Mouse (Mus musculus) lung, postnatal 0 days (tissue): ENCODE results near the gene Cd6. TPM values are rescaled to one million over a fixed set of nuclear protein-coding genes. Genes with fewer than 3 reads are reported as not detected.

Experiments used
- ATAC-seq: fragments of 200-750 bp; cut with Nextera tagmentation; 2 replicates; pipeline ENCODE4 v1.8.0; 2017; ENCODE audit warnings: moderate library complexity
- DNase-seq: peaks from one replicate; pipeline ENCODE4 v3.0.0-alpha.2; 2016; ENCODE audit warnings: low spot score
- H3K27ac ChIP-seq: fragments of 300-500 bp; sonication (generic); 2 replicates; pipeline ENCODE4 v1.5.1; 2014; ENCODE audit warnings: antibody characterized with exemption, mild to moderate bottlenecking, low read length, mixed read lengths
- H3K27me3 ChIP-seq: fragments of 300-500 bp; sonication (generic); replicated peaks from 2 replicates; pipeline ENCODE4 v1.6.1; 2014; ENCODE audit warnings: low read length, mixed read lengths; ENCODE audit not compliant: insufficient read depth
- H3K36me3 ChIP-seq: fragments of 300-500 bp; sonication (generic); 2 replicates; pipeline ENCODE4 v1.6.1; 2014; ENCODE audit warnings: low read length, mixed read lengths; ENCODE audit not compliant: insufficient read depth
- H3K4me1 ChIP-seq: fragments of 300-500 bp; sonication (generic); 2 replicates; pipeline ENCODE4 v1.6.1; 2014; ENCODE audit warnings: antibody characterized with exemption, low read depth, low read length, mixed read lengths; ENCODE audit not compliant: insufficient read depth
- H3K4me2 ChIP-seq: fragments of 300-500 bp; sonication (generic); replicated peaks from 2 replicates; pipeline ENCODE4 v1.6.1; 2014; ENCODE audit warnings: low read depth, mild to moderate bottlenecking, low read length, moderate library complexity, mixed read lengths
- H3K4me3 ChIP-seq: fragments of 300-500 bp; sonication (generic); 2 replicates; pipeline ENCODE4 v1.5.1; 2014; ENCODE audit warnings: low read depth, low read length
- H3K9ac ChIP-seq: fragments of 300-500 bp; sonication (generic); replicated peaks from 2 replicates; pipeline ENCODE4 v1.6.1; 2014; ENCODE audit warnings: low read depth, mild to moderate bottlenecking
- H3K9me3 ChIP-seq: fragments of 300-500 bp; sonication (generic); 2 replicates; pipeline ENCODE4 v1.6.1; 2016; ENCODE audit warnings: low read length, mixed read lengths
- CTCF ChIP-seq: IDR thresholded peaks from 2 replicates; pipeline ENCODE4 v1.5.1; 2016; ENCODE audit warnings: antibody characterized with exemption, mild to moderate bottlenecking
- EP300 ChIP-seq: IDR thresholded peaks from 2 replicates; pipeline ENCODE4 v1.6.1; 2016; ENCODE audit warnings: antibody characterized with exemption, mild to moderate bottlenecking, control low read depth
- WGBS: fragments of 180-500 bp; shearing (Covaris S2); extraction: QIAGEN DNeasy Blood & Tissue Kit; methylation state at CpG from one replicate; pipeline ENCODE4 v1.1.7; 2014; 5-methylcytosine and 5-hydroxymethylcytosine counted together
- polyA plus RNA-seq: library from polyadenylated mRNA; unstranded; fragments of >200 nt; fragmentation: Nextera tagmentation; extraction: Ambion mirVana; gene quantifications from 2 replicates; pipeline ENCODE4 v1.2.1, GENCODE M21; 2015

Gene Cd6
- polyA plus RNA-seq, 1 experiment from 2014 or later = not detected

GRCm38 (mm10) chr19:10808524-10809233 is 21.2 kb downstream of the Cd6 start:
- no peaks in the 10 kb centered on the region for H3K36me3 ChIP-seq
- H3K9me3 ChIP-seq = no peaks in the 10 kb centered on the region
- no peak for TF ChIP-seq CTCF
- TF ChIP-seq EP300 = no peak
- WGBS = 70% methylated on average over 12 of the region's 12 CpGs
- H3K27ac ChIP-seq = no peak overlapping the region
- ATAC-seq = no peak
- H3K9ac ChIP-seq = no peak overlapping the region
- H3K4me1 ChIP-seq = no peaks in the 10 kb centered on the region
- DNase-seq = no peak
- no peaks in the 10 kb centered on the region for H3K27me3 ChIP-seq
- no peak overlapping the region for H3K4me2 ChIP-seq
- H3K4me3 ChIP-seq = no peak overlapping the region

GRCm38 (mm10) chr19:10805661-10806285 is 24.1 kb downstream of the Cd6 start:
- Histone ChIP-seq H3K36me3 (no peaks in the 10 kb centered on the region), H3K4me2 (no peak overlapping the region), H3K27me3 (no peaks in the 10 kb centered on the region), H3K4me1 (no peaks in the 10 kb centered on the region), H3K9ac (no peak overlapping the region), H3K9me3 (no peaks in the 10 kb centered on the region), H3K4me3 (no peak overlapping the region), H3K27ac (no peak overlapping the region)
- TF ChIP-seq CTCF (no peak), EP300 (no peak)
- ATAC-seq (no peak), DNase-seq (no peak)
- 85% methylated on average over 11 of the region's 11 CpGs for WGBS

DNA sequence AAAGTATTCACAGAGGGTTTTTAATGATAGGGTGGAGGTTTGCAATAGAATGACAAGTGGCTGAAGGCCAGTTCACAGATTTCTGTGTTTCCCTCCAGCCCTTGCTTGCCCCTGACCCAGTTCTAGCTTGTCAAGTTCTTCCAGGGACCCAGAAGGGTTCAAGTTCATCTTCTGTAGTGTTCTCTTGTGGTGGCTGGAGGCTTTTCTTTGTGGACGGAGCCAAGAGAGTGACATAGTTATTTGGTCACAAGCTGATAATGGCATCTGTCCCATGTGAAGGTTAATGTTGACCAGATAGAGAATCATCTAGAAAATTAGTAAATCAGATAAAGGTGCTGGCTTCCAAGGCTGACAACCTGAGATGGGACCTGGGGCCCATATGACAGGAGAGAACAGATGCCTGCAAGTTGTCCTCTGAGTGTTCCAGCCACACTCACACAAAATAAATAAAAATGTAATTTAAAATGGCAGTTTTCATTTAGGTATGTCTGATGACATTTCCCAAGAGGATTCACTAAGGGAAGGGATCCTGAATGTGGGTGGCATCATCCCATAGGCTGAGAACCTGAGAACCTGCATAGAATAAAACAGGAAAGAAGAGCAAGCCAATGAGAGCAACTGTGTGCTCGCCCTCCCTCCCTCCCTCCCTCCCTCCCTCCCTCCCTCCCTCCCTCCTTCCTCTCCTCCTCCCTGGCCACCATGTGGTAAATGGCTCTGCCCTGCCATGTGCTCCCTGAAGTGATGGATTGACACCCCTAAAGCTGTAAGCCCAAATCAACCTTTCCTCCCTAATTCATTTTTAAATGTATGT is 24.8 kb downstream of the Cd6 start:
- no peak overlapping the region for H3K4me2 ChIP-seq
- TF ChIP-seq EP300 (no peak), CTCF (no peak)
- WGBS = 81% methylated on average over 2 of the region's 2 CpGs

DNA sequence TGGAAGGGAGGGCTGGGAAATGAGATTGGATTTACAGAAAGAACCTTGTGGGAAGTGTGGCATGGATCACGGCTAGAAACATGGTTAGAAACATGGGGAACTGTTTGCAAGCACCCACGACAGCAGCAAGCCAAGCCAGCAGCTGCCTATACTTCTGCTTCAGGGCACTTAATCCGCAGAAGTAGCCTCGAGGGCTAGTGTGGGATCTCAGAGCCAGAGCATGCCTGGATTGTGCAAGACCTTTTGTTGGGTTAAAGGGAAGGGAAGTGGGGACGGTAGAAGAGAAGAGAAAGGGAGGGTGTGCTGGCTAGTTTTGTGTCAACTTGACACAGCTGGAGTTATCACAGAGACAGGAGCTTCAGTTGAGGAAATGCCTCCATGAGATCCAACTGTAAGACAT is 26.1 kb downstream of the Cd6 start:
- 42% methylated on average over 5 of the region's 5 CpGs for WGBS
- ATAC-seq (0 out of 2 replicates have a peak, but pooled peaks have one; percentile 48), DNase-seq (peak; percentile 54)
- Histone ChIP-seq H3K4me3 (no peak overlapping the region), H3K27me3 (no peaks in the 10 kb centered on the region), H3K36me3 (no peaks in the 10 kb centered on the region), H3K9me3 (no peaks in the 10 kb centered on the region), H3K4me1 (no peaks in the 10 kb centered on the region), H3K27ac (no peak overlapping the region), H3K4me2 (no peak overlapping the region), H3K9ac (no peak overlapping the region)
- TF ChIP-seq EP300 (no peak), CTCF (no peak)

More for the DNA sequence above, 24.8 kb downstream of the Cd6 start:
- Histone ChIP-seq H3K9me3 (no peaks in the 10 kb centered on the region), H3K9ac (no peak overlapping the region), H3K27me3 (no peaks in the 10 kb centered on the region), H3K4me1 (no peaks in the 10 kb centered on the region), H3K27ac (no peak overlapping the region), H3K4me3 (no peak overlapping the region), H3K36me3 (no peaks in the 10 kb centered on the region)
- ATAC-seq (no peak), DNase-seq (no peak)

DNA sequence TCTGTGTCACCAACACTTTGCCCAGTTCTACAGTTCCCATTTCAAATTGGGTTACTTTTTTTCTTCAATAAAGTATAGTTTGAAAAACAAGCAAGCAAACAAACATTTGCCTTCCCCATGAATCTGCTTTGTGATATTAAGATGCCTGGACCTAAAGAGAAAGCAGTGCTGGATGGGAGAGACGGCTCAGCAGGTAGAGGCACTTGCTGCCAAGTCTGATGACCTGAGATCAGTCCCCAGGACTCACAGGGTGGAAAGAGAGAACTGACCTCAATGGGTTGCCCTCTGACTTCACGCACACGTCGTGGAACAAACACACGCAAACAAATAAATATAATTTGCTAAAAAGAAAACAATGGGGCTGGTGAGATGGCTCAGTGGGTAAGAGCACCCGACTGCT is 28.0 kb downstream of the Cd6 start:
- no peak for DNase-seq
- Histone ChIP-seq H3K4me2 (no peak overlapping the region), H3K4me1 (no peaks in the 10 kb centered on the region), H3K9me3 (no peaks in the 10 kb centered on the region), H3K9ac (no peak overlapping the region), H3K4me3 (no peak overlapping the region), H3K36me3 (no peaks in the 10 kb centered on the region), H3K27ac (no peak overlapping the region), H3K27me3 (no peaks in the 10 kb centered on the region)
- TF ChIP-seq EP300 (no peak), CTCF (no peak)
- 83% methylated on average over 6 of the region's 6 CpGs for whole genome bisulfite sequencing
- no peak for ATAC-seq

DNA sequence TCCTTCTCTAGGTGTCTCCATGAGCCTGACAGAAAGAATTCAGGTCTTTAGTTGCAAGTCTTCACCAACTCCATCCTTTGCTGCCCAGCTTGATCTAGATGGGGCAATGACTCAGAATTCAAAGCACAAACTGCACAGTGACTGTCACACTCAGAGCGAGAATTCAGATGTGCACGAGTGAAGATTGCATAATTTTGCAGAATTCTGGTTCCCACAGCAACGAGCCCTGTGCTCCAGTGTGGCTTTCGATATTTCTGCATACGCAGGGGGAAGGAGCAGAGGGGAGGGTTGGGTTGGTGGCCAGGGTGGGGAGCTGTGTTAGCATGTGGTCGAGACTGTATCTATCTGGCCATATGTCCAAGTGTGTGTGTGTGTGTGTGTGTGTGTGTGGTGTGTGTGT is 28.8 kb downstream of the Cd6 start:
- H3K9me3 ChIP-seq = no peaks in the 10 kb centered on the region
- no peak overlapping the region for H3K4me2 ChIP-seq
- TF ChIP-seq EP300 = no peak
- TF ChIP-seq CTCF = no peak
- no peak overlapping the region for H3K9ac ChIP-seq
- WGBS = 48% methylated on average over 6 of the region's 6 CpGs
- no peaks in the 10 kb centered on the region for H3K36me3 ChIP-seq
- H3K27me3 ChIP-seq = no peaks in the 10 kb centered on the region
- no peaks in the 10 kb centered on the region for H3K4me1 ChIP-seq
- ATAC-seq (peak; percentile 32; the same call in 1 of the 2 replicates), DNase-seq (peak; percentile 52)
- H3K27ac ChIP-seq = no peak overlapping the region
- H3K4me3 ChIP-seq = no peak overlapping the region
